Mouse (Mus musculus): Measurements from ENCODE around the gene Lmo3.

- TF ChIP-seq CTCF (IDR thresholded peaks at IDR 0.05; ENCODE audit: low read depth): no peak
- TF ChIP-seq EP300 (IDR thresholded peaks at IDR 0.05; ENCODE audit: low read depth): no peak
Measured at GRCm38 (mm10) chr6:138419871-138420535, 161.8 kb downstream of the Lmo3 start.
